Mouse (Mus musculus) mature B cell (primary cell): ENCODE results near the gene Npm3.

ENCODE experiments used
- in situ Hi-C: fragments of 300-500 bp; cut with MboI; formaldehyde crosslinking; loops from 2 replicates; pipeline ENCODE4 v1.14.3; 2019

The Npm3 gene

DNA sequence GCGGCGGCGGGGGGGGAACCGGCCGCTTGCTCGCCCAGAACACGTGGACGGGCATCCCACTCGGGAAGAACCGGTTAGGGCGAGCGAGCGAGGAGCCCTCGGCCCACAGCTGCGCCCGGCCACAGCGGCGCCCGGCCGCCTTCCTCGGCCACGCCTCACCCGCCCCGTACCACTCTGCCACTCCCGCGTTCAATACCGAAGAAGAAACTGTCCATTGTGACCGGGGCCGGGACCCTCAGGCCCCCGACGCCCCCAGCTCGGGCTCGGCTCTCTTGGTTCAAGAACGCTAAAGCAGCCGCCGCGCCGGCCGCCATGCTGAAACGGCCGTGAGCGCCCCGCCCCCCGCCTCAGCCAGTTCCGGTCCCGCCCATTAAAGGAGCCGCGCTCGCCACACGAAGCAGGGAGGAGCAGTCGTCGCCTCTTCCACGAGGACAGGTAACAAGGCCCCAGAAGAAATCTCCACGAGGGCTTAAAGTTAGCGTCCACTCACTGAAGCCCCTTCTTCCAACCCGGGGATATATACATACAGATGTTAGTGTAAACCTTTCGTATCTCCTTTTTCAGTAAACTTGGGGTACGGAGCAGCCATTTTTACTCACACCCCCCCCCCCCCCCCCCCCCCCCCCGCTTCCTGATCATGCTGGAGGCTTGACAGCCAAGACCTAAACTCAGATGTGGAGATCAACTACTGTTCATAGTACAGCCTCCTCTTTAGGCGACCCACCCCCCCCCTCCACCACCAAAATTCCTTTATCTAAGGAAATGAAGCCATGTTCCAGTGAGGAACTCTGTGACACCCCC lies at the start of gene Npm3:
Gene Npm3 (minus strand): TSS at position 349 of the 801 bp plus-strand sequence.
- in situ Hi-C loops = loop anchor here (10.0 kb wide), 1 partner anchor 185 kb away; the partner anchor contains the start of genes Gm17018 and Poll

DNA sequence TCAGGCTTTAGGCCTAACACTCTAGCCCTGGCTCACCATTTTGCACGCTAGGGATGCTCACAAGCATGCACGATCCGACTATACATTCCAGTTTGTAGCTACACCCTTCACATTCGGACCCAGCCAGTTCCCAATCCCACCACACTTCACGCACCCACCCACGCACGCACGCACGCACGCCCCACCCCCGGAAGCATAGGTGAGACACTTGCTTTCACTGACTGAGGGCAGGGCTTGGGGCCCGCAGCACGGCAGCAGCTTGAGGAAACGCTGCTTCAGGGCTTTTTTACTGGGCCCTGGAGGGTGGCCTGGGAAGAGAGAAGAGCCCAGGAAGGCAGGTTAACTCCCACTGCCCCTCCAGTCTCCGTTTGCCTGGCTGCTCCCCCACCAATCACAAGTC lies 47.5 kb upstream of the Npm3 start:
- in situ Hi-C loops = no loop called here

DNA sequence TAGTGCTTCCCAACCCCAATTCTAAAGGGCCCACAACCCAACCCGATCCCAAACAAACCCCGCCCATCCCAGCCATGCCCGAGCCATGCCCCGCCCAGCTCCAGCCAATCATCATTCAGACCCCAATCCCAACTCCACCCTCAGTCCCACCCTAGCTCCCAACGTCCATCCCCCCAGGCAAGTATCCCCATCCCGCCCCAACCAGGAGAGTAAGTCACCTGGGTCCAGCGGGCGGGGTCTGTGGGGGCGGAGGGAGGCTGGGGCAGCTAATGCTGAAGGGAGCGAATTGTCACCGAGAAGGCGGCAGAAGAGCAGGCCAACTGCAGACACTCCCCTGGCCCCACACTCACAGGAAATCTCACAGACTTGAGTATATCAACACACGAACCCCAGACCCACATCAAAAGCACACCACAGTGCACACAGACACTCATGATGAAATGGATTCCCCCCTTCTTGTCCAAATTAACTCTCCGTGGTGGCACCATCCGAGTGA lies 46.7 kb upstream of the Npm3 start:
- in situ Hi-C loops = no loop called here

DNA sequence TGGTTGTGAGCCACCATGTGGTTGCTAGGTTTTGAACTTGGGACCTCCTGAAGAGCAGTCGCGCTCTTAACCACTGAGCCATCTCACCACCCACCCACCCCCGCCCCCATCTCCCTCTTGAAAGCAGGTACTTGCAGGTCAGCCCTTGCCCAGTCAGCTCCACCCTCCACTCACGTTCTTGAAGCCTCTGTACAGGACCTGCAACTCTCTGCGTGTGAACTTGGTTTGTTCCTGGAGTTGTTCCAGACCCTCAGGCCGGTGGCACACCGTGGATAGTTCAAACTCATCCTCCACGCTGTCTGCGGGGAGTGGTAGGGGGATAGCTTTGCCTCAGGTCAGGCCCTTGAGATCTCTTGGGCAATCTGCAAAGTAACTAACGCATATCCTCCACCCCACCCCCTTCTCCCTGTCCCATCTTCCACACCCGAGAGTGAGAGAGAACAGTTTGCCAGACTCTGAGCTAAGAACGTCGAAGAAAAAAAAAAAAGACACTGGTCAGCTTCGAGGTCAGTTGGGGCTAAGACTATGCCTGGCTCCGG lies 46.1 kb upstream of the Npm3 start:
- in situ Hi-C loops = no loop called here

DNA sequence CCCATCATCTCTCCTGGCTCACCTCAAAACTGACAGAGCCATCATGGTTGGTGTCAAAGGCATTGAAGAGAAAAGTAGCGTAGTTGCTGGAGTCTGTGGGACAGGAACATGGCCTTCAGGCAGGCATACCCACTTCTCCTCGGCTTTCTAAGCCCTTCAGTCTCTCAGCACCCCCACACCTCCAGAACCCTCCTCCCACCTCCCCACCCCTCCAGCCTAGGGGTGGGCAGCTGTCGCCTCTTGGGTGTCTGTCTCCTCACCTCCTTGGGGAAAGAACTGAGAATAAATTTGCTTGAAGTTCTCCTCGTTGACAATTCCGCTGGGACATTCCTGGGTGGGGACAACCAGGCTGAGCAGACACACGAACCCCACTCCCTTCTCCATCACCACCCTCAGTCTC lies 45.3 kb upstream of the Npm3 start:
- in situ Hi-C loops = no loop called here

DNA sequence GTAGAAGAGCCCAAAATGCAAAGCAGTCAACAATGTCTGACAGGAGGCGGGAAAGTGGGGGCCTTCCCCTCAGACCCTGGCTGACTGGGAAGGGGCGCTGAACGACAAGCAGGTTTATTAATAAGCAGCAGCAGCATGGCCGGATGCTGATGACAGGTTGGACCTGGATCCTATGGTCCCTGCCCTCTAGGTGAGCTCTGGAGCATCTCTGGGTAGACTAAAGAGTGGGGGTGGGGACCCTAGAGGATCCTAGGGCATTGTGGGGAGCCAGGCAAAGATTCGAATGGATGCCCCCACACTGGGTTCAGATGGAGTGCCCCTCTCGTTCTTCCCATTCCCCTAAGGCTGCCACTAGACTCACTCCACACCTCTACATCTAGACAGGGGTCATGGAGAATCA lies 43.0 kb upstream of the Npm3 start:
- in situ Hi-C loops = no loop called here

DNA sequence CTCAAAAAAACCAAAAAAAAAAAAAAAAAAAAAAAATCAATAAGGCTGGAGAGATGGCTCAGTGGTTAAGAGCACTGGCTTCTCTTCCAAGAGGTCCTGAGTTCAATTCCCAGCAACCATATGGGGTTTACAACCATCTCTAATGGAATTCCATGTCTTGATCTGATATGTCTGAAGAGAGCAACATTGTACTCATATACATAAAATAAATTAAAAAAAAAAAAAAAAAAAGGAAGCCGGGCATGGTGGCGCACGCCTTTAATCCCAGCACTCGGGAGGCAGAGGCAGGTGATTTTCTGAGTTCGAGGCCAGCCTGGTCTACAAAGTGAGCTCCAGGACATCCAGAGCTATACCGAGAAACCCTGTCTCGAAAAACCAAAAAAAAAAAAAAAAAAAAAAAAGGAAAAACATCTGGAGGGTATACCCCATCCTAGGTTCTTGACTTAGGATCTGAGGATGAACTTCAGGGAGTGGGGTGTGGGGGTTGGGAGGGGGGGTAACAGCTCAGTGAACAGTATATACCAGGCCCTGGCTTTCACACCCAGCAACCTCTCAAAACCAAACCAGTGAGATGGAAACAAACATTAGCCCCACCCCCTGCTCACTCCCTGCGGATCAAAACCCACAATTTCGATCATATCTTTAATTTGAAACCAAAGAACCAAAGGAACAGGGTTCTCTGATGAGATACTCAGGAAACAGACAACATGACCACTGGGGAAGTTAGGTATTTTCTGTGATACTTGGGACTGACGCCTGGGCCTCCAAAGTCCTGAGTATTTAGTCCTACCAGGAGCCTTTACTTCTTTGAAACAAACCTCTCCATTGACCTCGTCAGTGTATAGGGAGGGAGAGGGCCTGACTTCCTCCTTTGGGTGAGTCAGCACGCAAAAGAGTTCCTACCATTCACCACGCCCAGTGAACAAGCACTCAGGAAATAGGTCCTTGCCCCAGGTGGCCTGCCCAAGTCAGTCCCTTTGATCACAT lies 40.8 kb upstream of the Npm3 start:
- in situ Hi-C loops = no loop called here

DNA sequence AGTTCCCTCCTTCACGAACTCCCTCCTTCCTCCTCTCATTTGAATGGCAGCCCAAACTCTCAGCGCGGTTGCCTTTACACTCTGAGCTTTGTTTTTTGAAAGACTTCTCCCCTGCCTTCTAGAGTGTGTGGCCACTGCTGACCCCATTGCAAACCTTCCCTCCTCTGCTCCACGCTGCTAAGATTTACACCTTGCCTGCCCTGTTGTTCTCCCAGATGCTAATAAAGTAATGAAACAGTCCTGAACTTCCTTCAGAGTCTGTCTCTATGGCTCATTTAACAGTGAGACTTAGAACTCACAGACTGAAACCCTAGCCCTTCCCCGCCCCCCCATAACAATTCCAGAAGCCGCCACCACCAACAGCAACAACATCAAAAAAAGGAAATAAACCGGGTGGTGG lies 40.0 kb upstream of the Npm3 start:
- in situ Hi-C loops = no loop called here

DNA sequence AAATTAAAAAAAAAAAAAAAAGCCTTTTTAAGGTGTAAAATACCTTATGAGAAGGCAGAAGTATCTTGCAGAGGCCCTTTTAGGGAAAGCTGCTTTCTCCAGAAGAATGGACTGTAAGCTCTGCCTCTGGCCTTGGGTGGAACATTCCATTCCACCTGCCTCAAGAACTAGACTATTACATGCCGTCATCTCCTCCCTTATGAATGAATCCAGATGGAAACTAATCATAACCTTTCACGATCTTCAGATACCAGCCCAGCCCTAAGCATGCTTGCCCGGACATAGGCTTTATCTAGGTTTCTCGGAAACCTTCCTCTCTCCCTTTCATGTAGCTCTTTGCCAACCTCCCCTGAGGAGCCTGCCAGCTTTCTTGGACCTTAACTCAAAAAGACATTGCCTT lies 38.9 kb upstream of the Npm3 start:
- in situ Hi-C loops = no loop called here

DNA sequence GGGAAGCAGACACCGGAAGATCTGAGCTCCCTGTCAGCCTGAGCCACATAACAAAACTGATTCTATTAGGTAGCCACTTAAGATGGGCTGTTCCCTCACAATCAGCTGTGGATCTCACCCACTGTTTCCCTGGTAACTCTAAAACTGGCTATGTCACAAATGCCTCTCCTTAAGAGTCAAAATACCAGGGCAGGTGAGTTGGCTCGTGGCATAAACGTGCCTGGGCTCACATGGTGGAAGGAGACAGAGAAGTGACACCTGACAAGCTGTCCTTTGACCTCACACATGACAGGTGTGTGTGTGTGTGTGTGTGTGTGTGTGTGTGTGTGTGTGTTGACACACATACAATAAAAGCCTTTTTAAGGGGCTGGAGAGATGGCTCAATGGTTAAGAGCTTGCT lies 38.1 kb upstream of the Npm3 start:
- in situ Hi-C loops = no loop called here

DNA sequence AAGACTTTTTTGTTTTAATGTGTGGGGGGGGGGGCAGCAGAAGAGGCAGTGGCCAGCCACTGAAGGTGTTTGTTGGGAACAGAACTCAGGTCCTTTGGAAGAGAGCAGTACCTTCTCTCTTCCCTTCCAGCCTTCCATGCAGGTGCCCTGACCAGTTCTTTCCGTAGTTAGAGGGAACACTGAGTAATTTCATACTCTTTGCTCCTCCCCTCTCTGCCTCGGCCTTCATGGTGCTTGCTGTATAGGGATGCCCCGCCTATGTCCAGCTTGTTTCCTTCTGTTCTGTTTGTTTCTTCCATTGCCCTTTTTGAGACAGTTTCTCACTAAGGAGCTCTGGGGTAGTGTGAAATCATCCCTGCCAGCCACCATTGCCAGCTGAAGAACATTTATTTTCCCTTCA lies 36.1 kb upstream of the Npm3 start:
- in situ Hi-C loops = no loop called here

DNA sequence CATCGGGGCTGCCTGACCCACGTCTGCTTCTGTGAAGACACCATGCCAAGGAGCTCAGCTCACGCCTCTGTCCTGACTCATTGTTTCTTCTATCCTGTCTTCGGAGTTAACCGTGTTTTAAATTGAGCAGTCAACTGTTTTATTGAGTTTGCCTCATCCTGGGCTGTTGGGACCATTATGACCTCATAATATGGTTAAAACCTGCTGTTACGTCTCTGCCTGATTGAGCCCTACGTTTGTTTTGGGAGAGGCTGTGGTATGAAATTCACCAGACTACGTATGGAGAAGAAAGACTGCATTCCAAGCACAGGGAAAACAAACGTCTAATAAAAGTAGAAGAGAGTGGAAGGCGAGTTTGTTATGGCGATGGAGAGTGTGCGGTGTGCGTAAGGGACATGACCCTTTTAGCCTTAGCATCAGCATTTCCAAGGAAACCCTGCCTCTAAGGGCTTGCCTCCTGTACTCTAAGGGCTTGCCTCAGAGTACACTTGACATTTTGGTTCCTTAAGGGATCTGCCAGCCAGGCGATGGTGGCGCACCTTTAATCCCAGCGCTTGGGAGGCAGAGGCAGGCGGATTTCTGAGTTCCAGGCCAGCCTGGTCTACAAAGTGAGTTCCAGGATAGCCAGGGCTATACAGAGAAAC lies 34.7 kb upstream of the Npm3 start:
- in situ Hi-C loops = no loop called here

DNA sequence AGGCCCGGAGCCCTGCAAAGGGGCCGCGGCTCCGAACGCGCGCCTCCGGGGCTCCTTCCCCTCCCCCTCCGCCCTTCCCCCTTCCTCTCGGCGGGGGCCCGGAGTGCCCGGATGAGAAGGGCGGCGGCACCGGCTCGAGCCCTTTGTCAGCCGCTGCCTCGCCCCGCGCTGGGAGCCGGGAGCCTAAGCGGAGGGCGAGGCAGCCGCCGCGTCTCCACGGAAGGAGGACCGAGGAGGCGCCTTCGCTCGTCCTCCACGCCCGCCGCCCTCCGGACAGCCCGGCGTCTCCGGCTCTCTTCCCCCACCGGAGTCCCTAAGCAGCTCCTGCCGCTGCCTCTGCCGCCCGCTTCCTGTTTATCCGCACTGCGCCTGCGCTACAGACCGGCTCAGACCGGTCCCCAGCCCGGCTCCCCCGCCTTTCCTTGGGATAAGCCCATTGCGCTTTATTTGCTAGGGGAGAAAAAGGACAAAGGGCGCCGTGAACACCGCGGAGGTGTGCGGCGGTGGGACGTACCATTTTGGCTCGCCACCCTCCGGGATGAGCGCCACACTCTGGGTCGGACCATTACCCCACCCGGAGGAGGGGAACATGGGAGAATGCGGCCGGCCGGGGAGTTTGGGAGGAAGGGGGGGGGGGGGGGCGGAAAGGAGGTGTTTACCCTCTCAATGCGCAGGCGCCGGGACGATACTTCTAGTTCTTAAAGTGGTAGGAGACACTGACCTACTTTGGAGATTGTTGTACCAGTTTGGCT lies 34.0 kb upstream of the Npm3 start, which contains the start of gene Mgea5:
Gene Mgea5 (minus strand): TSS at position 657 of the 752 bp plus-strand sequence.
- in situ Hi-C loops = no loop called here

DNA sequence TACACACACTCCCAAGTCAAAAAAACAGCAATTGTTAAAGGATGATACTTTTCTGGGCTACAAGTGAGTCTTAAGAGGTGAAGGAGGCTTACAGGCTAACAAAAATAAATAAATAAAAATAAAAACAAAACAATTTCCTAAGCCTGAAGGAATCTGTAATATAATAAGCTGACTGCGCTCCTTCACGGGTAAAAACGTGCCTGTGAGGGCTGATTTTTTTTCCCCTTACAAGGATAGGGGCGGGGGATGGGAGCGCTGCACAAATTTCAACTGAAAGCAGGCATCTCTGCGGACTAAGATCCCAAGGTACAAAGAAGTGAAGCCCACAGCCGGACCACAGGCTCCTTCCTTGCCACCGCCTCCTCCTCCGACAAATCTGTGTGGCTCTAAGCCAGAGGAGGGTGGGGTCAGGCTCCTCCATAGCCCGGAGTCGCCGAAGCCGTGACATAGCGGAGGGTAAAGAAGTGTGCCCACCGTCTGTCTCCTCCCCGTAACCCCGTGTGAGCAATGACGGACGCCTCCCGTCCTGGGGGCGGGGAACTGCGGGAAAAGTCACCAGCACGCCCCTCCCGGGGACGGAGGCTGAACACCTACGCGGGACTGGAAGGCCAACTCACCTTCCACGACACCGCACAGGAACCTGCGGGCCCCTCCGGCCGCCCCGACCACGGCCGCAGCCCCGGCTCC lies 33.1 kb upstream of the Npm3 start:
- in situ Hi-C loops = no loop called here

DNA sequence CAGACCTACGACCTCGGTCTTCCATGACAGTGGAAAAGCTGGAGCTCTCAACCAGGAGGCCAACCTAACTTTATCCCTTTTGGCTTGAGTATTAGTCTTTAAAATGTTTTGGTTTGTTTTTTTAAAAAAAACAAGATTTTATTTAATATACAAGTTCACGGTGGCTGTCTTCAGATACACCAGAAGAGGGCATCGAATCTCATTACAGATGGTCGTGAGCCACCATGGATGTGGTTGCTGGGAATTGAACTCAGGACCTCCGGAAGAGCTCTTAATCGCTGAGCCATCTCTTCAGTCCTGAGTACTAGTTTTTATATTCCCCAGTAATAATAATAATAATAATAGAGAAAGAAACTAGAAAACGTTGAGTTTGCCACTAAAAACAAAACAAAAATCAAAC lies 32.3 kb upstream of the Npm3 start:
- in situ Hi-C loops = no loop called here

DNA sequence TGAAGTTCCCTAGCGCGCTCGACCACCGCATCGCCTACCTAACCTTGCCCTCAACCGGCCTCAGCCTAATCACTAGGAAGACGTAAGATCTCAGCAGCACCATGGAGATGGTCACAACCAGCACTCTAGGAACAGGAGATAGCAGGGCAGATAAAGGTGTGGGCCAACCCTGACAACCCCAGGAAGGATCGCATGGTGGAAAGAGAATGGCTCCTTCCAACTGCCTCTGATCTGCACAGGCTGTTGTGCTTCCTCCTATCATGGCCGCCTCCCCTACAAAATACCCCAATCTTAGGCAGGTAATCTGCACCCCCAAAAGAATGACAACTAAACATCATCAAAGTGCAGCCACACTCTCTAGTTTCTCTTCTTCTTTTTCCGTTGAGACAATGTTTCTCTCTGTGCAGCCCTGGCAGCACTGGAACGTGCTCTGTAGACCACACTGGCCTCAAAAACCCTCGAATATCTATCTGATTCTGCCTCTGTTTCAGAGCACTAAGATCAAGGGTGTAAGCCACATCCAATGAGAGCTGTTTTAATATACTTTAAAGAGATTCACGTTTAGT lies 31.0 kb upstream of the Npm3 start:
- in situ Hi-C loops = no loop called here

DNA sequence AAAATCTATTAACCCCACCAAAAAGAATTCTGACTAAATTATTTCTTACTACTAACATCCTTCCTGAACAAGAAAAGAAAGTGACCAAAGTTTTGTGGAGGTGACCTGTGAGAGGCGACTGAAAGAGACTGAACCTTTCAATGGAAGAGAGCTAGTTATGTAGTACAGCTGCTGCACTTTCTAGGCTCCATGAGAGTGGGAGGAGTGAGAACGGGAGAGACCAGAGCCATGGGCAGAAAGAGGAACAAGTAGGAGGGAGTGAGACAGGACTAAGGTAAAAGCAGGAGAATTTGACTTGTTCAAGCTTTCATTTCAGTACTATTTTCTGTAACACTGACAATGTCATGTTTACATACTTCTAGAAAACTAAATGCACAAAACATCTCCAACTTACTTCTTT lies 26.1 kb upstream of the Npm3 start:
- in situ Hi-C loops = no loop called here

DNA sequence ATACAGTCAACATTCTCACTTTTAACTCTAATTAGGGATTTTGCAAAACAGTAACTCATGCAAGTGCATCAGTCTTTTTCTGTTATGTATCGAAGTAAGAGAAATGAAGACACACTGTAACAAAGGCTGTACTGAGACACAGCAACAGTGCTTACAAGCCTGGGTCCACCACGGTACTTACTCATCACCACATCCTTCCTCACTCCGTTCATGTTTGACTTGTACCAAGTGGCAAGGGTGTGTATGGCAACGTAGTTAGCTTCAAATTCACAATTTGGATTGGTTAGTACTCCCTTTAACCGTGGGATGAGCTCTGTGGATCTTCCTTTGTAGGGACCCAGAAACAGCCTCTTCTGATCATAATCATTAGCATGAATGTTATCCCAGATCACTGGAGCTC lies 22.1 kb upstream of the Npm3 start:
- in situ Hi-C loops = no loop called here

DNA sequence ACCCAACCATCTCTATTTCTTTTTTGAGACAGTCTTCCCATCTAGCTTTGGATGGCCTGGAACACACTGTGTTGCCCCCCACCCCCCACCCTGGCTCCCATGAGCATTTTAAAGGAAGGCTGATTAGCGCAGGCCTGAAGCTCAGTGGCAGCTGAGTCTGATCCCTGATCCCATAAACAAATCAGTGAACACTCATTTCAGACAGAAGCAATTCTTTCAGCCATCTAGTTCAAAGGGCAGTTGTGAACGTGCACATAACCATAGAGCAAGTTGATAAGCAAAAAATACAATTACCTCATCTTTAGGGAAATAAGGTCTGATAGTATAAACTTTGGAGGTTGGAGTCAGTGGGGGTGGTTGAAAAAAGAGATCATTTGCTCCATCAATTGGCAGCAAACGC lies 11.4 kb upstream of the Npm3 start:
- in situ Hi-C loops = no loop called here

DNA sequence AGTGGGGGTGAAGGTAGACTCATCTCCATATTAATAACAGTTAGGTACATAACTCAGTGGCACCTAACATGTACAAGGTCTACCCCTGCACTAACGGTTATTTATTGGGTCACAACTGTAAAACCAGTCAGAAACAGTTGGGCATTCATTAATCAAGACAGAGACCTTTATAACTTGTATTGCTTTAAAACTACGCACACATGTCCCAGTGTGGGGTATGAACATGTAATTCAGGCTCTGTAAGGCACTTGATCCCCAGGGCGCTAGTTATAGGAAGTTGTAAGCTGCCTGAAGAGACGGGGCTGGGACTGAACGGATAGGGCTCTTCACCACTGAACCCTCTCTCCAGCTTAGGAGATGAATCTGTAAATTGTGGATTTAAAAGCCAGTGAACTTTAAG lies 9.3 kb upstream of the Npm3 start:
- in situ Hi-C loops = no loop called here
